Mouse (Mus musculus) spleen, embryonic (tissue): ENCODE measurements around the gene Gm49361.

Source experiments
- CTCF ChIA-PET: fragments of 350-600 bp; sonication (Branson Sonifier 250); formaldehyde crosslinking; loops from one replicate; lab custom pipeline; 2022; lab: Charles Lee

Gene Gm49361

DNA sequence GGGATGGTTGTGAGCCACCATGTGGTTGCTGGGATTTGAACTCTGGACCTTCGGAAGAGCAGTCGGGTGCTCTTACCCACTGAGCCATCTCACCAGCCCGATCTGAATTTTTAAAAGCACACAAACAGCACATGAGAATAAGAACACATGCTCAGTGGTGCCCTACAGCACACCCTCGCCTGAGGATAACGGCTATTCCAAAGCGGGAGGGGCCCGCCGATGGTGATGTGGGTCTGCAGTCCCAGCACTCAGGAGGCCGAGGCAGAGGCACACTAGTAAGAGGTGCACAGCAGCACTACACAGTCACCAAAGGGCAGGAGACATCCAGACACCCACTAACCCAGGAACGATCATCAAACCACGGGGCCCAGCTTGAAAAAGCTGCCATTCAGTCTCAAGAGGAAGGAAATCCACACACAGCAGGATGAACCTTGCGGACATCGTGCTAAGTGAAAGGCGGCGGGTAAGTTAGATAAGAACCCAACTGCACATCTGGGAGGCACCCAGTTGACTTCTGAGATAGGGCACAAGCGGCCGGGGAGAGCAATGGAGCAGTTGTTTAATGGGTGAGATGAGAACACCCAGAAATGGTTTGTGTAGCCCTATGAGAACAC, 53.3 kb downstream of the Gm49361 start:
- CTCF ChIA-PET: no interaction called here

DNA sequence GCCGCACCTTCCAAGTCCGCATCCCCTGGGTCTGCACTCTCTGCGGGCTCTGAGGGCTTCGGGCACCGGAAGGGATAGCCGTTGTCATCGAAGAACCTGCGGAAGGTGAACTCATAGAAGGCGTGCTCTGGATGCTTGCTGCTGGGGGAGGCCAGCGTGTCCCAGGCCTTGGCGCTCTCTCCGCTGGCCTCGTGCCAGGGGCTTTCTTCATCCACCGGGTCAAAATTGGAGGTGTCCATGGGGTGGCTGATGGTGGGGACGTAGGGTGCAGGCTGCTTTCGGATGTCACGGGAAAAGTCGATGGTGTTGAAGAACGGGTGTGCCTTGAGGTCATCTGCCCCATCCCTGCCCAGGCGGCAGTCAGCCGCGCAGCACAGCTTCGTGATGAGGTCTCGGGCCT, 54.6 kb downstream of the Gm49361 start:
- CTCF ChIA-PET: no interaction called here

DNA sequence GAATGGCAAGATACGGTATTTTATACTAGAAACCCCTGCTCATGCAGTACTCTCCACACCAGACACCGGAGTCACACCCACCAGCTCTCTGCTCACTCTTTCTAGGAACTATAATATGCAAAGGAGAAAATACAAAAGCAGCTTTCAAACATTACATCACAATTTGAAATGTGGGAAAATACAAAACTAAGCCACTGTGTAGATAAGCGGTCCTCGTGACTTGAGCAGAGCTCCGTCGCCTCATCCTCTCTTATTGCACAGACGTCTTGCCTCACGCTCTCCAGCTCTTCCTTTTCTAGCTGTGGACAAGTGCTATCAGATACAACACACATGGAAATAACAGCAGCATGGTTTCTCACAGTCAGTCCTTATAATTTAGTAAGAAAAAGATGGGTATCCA, 55.2 kb downstream of the Gm49361 start:
- CTCF ChIA-PET: no interaction called here

DNA sequence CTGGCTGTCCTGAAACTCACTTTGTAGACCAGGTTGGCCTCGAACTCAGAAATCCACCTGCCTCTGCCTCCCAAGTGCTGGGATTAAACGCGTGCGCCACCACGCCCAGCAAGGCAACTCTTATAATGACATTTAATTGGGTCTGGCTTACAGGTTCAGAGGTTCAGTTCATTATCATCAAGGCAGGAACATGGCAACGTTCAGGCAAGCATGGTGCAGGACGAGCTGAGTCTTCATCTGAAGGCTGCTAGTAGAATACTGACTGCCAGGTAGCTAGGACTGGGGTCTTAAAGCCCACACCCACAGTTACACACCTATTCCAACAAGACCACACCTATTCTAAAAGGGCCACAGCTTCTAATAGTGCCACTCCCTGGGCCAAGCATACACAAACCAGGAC, 57.8 kb downstream of the Gm49361 start:
- CTCF ChIA-PET: interaction anchor here (0.7 kb wide), 1 partner anchor 129 kb away, joined by 6 read pairs; no protein-coding TSS in a partner anchor

DNA sequence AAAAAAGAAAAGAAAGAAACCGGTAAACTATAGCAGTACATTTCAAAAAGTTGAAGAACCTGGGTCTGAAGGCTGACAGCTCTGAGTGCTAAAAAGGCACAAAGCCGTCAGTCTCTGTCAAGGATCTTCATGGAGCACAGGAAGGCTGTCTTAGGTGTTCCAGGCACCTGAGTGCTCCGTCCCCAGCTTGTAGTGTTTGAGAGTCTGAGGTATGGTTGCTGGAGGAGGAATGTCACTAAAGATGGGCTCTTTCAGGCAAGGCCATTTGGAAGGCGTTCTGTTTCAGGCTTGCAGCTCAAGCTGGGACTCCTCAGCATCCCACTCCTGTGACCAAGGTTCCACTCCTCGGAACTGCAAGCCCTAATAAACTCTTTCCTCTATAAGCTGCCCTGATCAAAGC, 58.5 kb downstream of the Gm49361 start:
- CTCF ChIA-PET: interaction anchor here (0.7 kb wide), 1 partner anchor 83 kb away, joined by 4 read pairs; no protein-coding TSS in a partner anchor

DNA sequence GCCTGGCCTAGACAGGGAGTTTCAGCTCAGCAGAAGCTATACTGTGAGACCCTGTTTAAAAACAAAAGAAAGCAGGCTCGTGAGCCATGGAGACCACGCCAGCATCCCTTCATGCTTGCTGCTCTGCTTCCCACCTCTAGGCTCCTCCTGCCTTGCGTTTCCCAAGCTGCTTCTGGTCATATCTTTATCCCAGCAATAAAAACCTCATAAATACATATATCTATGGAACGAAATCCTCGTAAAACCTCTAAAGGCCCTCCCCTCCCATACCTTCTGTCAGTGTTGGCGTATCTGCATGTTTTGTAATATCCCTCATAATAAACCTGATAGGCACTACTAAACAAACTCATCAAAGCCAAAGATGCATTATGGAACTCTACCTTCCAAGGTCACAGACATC, 59.3 kb downstream of the Gm49361 start:
- CTCF ChIA-PET: interaction anchor here (0.6 kb wide), 1 partner anchor 23 kb away, joined by 4 read pairs; no protein-coding TSS in a partner anchor

DNA sequence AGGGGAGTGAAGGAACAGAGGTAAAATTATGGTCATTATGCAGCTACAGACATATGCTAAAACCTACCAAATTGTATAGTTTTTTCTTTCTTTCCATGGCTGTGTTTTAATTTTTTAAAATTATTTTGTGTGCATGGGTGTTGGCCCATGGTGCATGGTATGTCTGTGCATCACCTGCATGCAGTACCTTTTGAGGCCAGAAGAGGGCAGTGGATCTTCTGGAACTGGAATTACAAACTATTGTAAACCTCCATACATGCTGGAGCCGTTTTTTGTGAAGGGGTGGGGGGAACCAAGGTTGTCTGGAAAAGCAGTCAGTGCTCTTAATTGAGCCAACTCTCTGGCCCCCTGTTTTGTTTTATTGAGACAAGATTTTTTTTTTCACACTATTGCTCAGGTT, 61.3 kb downstream of the Gm49361 start:
- CTCF ChIA-PET: no interaction called here

DNA sequence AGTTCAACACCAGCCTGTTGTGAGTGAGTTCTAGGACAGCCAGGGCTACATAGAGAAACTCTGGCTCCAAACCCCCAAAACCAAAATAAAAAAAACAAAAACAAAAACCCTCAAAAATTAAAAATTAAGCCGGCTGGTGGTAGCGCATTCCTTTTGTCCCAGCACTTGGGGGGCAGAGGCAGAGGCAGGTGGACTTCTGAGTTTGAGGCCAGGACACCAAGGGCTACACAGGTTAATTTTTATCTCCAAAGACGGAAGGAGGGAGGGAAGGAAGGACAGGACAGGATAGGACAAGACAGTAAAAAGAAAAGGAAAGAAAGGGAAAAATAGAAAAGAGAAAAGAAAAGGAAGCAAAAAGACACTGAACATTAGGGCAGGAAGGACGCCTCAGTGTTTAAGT, 63.2 kb downstream of the Gm49361 start:
- CTCF ChIA-PET: no interaction called here

DNA sequence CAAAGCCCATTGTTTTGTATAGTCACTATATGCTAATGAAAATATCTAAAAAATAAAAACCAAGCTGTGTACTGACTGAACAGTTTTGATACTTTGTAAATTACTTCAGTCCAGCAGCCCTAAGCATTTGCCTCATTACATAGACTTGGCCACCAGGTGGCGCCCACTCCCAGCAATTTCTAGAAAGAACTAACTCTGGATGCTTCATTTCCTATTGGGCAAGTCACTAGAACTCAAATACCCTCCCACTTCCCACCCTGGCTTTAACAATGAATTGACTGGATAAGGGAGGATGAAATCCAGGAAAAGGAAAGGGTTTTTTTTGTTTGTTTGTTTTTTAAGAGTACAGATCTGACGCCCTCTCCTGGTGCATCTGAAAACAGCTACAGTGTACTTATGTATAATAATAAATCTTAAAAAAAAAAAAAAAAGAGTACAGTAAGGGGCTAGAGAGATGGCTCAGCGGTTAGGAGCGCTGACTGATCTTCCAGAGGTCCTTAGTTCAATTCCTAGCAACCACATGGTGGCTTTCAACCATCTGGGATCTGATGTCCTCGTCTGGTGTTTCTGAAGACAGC, 65.9 kb downstream of the Gm49361 start:
- CTCF ChIA-PET: interaction anchor here (0.6 kb wide), 1 partner anchor 170 kb away, joined by 3 read pairs; no protein-coding TSS in a partner anchor

DNA sequence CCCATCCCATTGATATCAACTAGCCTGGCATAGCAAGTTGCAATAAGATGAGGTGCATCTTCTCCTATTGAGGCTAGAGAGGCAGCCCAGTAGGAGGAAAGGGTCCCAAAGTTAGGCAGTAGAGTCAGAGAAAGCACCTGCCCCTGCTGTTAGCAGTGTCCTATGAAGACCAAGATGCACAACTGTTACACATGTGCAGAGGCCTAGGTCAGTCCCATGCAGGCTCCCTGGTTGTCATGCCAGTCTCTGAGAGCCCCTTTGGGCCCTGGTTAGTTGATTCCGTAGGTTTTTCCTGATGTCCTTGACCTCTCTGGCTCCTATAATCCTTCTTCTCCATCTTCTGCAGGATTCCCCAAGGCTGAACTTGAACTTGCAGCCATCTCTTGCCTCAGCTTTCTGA, 66.4 kb downstream of the Gm49361 start:
- CTCF ChIA-PET: interaction anchor here (0.6 kb wide), 1 partner anchor 170 kb away, joined by 3 read pairs; no protein-coding TSS in a partner anchor

DNA sequence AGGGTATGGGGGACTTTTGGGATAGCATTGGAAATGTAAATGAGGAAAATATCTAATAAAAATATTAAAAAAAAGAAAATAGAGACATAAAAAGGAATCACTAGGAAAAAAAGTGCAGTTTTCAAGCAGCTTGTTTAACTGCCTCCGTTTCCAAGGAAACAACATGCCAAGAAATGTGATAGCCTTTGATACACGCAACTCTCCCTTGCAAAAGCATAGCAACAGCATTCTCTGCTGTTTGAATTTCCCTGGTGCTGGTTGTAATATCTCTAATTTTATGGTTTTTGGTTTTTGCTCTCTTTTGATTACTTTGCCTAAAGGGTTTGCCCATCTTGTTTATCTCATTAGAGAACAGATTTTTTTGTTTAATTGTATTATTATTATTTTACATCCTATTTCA, 70.4 kb downstream of the Gm49361 start:
- CTCF ChIA-PET: no interaction called here

DNA sequence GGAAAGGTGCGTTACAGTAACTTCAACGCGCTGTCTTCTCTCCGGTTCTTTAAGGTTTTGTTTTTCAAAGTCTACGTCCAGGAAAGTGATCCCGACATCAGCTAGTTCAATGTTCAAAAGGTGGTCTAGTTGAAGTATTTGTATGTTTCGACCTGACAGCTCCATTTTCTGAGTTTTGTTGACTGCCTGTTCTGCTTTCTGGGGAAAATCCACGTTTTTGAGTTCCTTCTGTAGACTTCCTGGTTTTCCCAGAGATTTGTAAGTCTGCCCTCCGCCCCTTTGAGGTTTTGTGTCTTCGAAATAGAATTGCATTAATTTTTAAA, 80.3 kb downstream of the Gm49361 start:
- CTCF ChIA-PET: no interaction called here

DNA sequence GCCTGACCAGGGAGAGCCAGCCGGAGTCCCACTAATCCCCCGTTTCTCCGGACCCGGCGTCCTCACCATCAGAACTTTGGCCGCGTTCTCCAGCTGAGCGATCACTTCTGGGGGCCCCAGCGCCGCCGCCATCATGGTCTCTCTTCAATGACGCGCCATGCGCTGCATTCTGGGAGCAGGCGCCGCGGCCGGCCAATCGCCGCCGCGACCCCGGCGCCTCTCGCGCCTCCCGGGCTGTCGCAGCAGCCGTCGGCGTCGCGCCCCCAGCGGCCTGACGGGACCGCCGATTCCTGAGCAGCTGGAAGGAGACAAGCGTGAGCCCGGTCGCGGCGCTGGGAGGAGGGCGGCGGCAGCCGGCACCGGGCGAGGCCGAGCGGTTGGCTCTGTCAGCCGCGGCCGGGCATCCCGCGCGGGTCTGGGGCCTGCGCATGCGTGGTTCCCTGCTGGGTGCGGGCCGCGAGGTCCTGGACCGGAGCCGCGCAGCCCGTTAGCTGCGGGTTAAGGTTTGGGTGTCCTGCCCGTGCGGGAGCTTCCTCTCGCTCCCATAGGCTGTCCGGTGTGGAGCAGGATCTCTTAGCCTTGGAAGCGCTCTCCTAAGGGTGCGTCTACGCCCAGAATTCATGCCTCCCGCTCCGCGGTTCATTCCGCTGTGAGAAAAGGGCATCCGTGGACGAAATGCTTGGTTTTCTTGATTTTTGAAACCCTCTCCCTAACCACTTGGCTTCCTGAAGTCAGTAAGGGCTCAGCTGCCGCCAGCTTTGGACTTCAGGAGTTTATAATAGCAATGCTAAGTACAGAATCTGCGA, 80.9 kb downstream of the Gm49361 start, which contains the start of gene Xpo4:
Gene Xpo4 (minus strand): TSS at position 609 of the 806 bp plus-strand sequence.
- CTCF ChIA-PET: interaction anchor here (1.0 kb wide), 1 partner anchor 9 kb away, joined by 3 read pairs; no protein-coding TSS in a partner anchor

DNA sequence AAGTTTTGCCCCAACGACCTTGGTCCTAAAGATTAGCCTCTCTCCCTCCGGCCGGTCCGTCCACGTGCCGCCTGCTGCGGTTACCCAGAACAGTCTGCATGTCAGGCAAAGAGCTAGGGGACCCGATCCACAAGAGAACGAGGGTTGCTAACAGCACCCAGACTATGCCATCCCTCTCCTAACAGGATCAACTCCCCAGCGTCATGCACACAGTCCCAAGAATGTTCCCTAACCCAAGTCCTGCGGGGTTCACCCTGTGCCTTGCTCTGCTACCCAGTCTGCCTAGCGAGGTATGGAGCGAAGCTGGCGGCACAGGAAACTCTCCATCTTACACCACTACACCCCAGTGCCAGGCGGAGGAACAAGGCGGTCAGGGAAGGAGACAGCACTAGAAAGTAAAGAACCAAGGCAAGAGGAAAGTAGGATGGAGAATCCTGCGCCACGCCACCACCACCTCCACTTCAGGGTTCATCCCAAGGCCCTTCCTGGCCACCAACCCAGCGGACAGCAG, 81.5 kb downstream of the Gm49361 start:
- CTCF ChIA-PET: interaction anchor here (1.0 kb wide), 1 partner anchor 8 kb away, joined by 3 read pairs; no protein-coding TSS in a partner anchor

DNA sequence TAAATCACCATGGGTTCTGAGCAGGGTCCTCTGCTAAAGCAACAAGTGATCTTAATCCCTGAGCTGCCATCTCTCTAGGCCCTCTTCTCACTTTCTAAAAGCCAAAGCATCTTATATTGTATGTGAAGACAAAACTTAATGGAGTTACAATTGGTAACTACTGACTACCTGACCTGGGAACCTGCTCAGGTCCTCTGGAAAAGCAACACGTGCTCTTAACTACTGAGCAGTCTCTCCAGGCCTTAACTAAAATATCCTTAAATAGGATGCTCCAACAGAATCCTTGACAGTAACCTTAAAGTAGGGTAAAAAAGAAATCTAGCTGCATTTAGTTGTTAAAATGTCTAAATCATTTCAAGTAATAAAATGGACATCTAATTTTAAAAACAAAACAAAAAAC, 82.3 kb downstream of the Gm49361 start:
- CTCF ChIA-PET: no interaction called here

DNA sequence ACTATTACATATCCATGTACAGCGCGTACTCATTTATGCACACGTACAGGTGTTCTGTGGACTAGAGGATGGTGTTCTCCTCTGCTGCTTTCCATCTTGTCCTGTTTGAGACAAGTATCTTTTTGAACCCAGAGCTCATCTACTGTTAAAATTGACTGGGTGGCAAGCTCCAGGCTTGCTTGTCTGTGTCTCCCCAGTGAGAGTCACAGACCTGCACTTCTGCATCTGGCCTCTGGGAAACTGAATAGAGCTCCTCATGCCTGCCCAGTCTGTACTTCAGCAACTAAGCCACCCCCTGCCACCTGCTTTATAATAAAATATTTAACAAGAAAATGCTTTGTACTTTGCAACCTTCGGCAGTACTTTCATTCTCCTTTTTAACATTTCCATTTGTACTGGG, 87.6 kb downstream of the Gm49361 start:
- CTCF ChIA-PET: no interaction called here

DNA sequence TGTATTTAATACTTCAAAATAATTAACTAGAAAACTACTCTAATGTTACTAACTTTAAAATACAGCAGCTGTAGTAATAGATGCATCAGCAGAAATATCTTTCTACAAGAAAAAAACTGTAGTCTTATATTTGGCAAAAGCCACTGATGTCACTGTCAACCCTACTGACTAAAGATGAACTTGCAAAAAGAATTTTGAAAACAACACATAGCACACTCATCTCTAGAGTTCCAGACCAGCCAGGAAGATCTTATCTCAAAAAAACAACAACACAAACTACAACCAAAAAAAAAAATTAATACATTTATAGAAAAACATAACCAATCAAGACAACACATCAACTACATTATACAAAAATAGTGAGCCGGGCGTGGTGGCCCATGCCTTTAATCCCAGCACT, 88.4 kb downstream of the Gm49361 start:
- CTCF ChIA-PET: no interaction called here

DNA sequence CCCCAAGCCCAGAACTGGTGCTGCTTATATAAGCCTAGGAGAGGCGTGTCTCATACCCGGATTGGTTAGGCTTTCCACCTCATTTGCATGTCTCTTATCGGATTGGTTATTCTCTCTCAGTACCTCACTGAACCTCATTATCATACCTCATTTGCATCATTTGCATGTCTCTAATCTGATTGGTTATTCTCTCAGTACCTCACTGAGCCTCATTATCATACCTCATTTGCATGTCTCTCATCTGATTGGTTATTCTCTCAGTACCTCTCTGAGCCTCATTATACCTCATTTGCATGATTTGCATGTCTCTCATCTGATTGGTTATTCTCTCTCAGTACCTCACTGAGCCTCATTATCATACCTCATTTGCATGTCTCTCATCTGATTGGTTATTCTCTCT, 89.4 kb downstream of the Gm49361 start:
- CTCF ChIA-PET: interaction anchor here (1.0 kb wide), 1 partner anchor 8 kb away, joined by 3 read pairs; no protein-coding TSS in a partner anchor

DNA sequence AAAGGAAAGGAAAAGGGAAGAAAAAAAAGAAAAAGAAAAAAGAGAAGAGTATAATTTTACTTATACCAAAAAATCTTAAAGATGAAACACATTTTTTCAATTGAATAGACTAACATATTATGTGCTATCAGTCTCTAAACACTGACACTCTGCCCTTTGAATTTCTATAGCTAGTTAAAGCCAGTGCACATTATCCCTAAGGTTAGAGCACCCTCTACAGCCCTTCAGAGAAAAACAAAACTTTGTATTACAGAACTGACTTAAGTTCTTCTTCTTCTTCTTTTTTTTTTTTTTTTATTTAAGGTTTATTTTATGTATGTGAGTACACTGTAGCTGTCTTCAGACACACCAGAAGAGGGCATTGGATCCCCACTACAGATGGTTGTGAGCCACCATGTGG, 96.4 kb downstream of the Gm49361 start:
- CTCF ChIA-PET: no interaction called here

DNA sequence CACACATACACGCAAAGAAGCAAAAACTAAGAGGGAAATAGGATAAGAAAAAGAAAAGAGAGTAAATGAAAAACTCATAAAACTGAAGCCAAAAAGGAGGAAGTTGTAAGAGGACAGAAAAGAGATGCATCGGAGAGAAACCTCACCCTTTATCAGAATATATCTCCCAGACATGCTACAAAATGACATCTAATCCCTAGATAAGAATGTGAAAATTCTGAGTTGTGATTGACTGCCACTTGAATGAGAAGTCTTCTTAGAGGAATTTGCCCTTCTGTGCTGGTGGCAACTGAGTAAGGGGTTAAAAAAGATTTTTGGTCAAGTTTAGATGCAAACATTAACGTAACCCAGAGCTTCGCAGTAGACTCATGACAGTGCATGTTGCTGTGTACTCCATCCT, 99.7 kb downstream of the Gm49361 start:
- CTCF ChIA-PET: no interaction called here

DNA sequence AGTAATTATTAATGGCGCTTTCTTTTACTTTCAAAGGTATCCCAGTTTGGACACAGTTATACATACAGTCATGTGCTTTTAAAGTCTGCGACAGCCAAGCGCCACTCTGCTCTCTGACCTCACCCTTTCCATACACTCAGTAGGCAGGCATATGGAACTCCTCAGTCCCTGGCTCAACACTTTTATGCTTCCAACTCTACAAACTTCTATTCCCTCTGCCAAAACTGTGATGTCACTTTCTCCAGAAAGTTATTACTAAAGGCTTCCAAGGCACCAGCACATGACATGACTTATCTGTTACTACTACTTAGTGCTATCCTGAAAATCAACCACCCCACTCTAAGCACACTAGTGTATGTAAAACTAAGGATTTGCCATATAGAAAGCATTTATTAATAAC, 106.8 kb downstream of the Gm49361 start:
- CTCF ChIA-PET: no interaction called here

DNA sequence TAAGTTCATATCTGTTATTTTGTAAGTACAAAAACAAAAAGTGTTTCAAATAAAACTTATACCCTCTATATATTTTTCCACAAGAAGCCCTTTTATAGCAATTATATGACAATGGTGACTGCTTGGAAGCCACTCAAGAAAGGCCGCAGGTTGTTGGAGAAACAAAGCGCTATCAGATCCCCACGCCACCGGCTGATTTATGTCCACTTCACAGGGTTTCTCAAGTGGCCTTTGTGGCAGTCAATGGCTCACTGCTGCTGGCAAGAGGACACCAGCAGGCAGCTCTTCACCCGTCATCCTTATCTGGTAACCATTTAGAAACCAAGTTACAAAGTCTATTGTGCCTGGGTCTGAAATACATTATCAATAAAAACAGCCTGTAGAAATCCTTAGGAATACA, 111.8 kb downstream of the Gm49361 start:
- CTCF ChIA-PET: no interaction called here
